Mouse (Mus musculus) right cerebral cortex, postnatal 10 days (tissue): ENCODE data around the gene Steap4.
"Not testable (repeated sequence)": the region's sequence is repeated elsewhere in the genome, so short reads cannot be mapped to it uniquely, and the experiment has no call there.

Experiments used
- DNase-seq, 2 experiments: peaks; one replicate each; pipeline ENCODE4 v3.0.0; 2021; ENCODE audit warnings: low spot score in 2 of 2

The Steap4 gene

DNA sequence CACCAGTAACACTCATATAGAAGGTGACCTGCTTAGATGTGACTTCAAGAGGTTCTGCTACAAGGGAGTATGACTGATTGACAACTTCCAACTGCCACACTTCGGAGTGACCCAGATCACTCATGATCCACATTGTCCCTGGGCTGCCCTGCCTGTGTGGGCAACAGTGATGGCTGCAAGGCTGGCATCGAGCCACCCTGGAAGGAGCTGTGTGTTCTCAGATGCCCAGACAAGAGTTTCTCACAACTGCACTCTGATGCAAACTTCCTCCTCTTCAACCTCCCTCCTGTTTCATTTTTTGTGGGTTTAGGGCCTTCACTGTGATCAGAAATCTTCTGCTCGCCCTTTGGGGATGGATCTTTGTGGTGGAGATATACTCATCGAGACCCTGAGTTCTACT is 28.2 kb downstream of the Steap4 start:
- DNase-seq = no peak

DNA sequence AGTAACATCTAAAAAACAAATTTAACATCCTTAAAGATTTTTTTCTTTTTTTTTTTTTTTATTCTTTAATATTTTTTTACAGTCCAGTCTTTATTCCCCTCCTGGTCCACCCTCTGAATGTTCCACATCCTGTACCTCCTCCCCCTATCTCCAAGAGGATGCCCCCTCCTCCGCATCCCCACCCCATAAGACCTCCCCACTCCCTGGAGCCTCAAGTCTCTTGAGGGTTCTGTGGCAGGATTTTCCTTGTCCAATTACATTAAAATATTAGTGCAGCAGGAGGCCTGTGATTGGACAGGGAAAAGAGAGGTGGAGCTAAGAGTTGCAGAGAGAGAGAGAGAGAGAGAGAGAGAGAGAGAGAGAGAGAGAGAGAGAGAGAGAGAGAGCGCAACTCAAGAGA is 31.4 kb downstream of the Steap4 start:
- DNase-seq = not testable (repeated sequence)

DNA sequence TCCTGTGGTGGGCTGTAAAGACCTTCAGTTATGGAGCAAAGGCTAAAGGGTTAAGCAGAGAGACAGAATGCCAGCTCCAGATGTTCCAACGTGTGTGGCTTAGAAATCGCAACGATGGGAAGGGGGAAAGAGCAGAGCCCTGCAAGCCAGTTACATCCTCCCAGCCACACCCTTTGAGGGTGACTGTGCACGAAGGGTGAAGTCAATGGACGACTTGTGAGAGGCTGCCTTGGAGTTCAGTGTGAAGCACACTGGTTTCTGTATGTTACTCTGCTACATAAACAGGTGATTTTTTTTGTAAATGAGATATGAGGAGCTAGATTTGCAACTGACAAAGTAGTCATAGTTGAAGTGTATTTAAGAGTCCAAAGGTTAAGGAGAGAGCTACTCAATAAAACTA is 33.5 kb downstream of the Steap4 start:
- no peak for DNase-seq

GRCm38 (mm10) chr5:7995288-7995897 is 35.1 kb downstream of the Steap4 start:
- DNase-seq = no peak

- DNase-seq = peak in 1 of 2 experiments; percentile 28
Measured at GRCm38 (mm10) chr5:7996401-7997044, 36.3 kb downstream of the Steap4 start.

- no peak for DNase-seq
Measured at GRCm38 (mm10) chr5:7997086-7997485, 36.8 kb downstream of the Steap4 start.

- peak; percentile 48 to 57 for DNase-seq
Measured at GRCm38 (mm10) chr5:8000466-8000865, 40.2 kb downstream of the Steap4 start.

- DNase-seq = no peak
Measured at GRCm38 (mm10) chr5:8002827-8003226, 42.6 kb downstream of the Steap4 start.

- no peak for DNase-seq
Measured at GRCm38 (mm10) chr5:8013276-8013675, 53.0 kb downstream of the Steap4 start.
